Mouse (Mus musculus) monocyte, adult 5-6 weeks (primary cell): Measurements from ENCODE around the gene Rbfox1. TPM values are rescaled to one million over a fixed set of nuclear protein-coding genes. Genes with fewer than 3 reads are reported as not detected.

Source experiments
- ATAC-seq: fragments of 153-309, 156-312 bp; replicated peaks from 2 replicates; pipeline ENCODE4 v1.8.0; 2017; ENCODE audit warnings: mild to moderate bottlenecking; ENCODE audit not compliant: low TSS enrichment, insufficient number of reproducible peaks, severe bottlenecking, poor library complexity, low FRiP score
- total RNA-seq: library from RNA; stranded (forward); fragments of 200-1000, 200-491, 200-594 nt; gene quantifications from 3 replicates; pipeline ENCODE4 v1.2.3, GENCODE M21; 2017

Rbfox1 gene
- total RNA-seq, 1 experiment from 2014 or later, result not detected

DNA sequence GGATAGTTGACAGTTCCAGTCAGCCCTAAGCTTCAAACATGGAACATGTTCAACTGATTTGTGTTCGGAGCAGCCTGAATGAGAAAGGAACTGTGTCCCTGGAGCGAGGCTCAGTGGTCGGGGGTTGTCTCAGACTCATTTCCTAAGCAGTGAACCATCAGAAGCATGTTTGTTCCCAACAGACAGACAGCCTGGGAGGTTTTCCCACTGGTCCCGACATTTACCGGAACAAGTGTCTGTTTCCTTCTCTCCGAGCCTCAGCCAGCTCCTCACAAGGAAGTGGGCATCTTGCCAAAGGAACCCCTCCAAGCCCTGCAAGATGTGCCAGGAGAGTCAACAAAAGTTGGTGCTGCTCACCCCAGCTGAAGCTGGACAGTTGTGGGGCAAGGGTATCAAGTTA lies 1022.4 kb downstream of the Rbfox1 start:
- no peak for ATAC-seq

DNA sequence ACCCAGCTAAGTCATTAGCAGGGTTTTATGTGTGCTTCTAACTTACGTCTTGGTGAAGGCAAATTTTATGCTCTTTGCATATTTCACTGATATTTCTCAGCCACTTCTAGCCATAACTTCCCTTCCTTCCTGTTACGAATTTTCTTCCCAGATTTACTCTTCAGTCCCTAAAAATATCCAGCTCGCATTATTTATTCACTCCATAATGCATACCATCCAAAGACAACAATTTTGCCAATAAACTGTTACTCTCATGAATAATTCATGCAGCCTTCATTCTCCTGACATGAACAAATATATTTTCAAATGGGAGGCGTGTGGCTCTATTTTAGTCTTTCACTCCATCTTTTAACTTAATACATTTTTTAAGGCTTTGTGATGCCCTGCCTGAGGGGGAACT lies 1029.4 kb downstream of the Rbfox1 start:
- no peak for ATAC-seq

DNA sequence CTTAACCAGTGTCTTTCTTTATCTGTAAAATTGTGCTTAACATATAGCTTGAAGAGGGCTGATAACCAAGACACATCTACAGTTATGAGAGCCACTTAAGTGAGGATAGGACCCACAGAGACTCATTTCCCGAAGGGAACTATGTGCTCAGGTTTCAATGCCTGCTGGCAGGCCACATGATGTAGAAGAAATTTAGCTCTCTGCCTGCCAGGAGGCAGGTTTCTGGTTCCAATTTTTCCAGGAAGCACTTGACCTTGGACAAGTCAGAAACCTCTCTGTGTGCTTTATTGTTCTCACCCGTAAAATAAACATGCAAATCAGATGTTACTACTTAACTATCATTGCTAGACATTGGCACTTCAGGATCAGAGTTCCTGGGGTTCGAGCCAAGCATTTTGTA lies 1033.5 kb downstream of the Rbfox1 start:
- no peak for ATAC-seq

DNA sequence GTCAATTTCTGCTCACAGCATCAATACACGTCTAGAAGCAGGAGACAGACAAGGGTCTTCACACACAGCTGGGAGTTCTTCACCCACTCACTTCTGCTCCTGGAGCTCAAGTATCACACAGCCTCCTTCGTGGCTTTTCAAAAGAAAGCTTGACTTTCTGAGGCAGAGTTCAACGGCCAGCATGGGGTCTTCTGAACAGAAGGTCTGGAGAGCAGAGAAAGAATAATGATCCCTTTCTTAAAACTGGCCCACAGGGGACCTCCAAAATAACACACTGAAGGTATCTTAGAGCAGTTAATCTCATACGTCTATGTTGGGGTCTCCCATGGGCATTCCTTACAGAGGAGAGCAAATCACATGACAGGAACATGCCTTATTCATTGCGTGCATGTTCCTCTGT lies 1034.5 kb downstream of the Rbfox1 start:
- ATAC-seq, result no peak

DNA sequence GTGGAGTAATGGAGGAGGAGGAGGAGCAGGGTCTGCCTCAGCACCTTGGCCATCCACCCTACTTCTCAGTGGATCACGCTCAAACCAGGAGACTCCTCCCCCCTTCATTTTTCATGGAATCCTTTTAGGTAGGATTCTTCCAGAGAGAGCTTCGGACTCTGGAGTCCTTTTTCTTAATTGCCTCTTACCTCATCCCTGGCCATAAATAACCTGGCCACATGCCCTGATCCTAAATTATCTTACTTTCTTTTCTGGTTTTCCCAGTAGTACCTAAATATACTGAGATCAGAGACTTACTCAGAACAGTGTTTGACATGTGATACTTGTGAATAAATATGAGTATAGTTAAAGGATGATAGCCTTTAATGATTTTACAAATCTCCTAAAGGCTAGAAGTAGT lies 1042.5 kb downstream of the Rbfox1 start:
- ATAC-seq, result no peak

DNA sequence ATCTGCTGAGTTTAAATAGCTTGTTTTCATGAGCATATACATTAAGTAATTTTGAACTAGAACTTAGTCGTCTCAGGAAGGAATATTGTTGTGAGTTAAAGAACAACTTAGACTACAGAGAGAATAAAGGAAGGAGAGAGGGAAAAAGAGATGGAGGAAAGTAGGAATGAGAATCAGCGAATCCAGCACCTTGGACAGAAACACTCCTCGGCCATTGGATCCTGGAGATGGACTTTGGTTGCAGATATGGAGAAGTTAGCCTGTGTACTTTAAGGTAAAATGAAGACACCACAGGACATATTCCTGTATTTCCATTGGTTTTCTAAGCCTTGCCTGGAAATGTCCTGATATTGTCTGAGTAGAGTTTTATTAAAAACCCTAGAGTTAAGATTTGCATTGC lies 1045.6 kb downstream of the Rbfox1 start:
- no peak for ATAC-seq

DNA sequence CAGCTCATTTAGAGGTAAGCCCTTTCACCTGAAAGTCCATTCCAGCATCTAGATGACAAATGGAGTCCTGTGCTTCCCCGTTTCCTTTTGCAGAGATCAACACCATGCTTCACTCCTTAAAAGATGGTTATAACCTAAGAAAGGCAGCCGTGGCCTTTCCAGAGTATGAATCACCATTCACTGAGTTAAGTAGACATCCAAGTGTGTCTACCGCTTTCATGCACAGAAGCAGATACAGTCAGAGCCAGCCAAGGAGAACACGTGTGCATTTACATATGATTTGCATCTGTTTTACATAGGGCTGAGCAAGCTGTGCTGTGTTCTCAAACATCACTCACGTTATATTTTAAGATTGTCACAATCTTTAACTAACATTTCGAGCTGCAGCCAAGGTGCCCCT lies 1061.0 kb downstream of the Rbfox1 start:
- no peak for ATAC-seq

DNA sequence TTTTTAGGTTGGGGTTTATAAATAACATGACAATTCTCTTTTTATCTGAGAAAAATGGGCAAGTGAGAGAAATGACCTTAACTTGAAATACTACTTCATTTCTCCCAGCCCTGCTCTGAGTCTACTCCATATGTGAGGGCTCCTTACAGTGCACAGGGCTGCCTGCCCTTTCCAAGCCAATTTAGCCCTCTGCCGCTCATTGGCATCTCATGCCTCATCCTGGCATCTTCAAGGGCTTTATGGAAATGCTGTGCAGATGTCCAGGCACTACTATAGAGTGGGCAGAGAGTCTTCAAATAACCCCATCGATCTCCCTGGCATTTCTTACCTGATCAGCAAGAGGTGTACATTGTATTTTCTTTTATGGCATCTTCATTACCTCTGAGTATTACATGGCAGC lies 1064.5 kb downstream of the Rbfox1 start:
- ATAC-seq, result no peak

DNA sequence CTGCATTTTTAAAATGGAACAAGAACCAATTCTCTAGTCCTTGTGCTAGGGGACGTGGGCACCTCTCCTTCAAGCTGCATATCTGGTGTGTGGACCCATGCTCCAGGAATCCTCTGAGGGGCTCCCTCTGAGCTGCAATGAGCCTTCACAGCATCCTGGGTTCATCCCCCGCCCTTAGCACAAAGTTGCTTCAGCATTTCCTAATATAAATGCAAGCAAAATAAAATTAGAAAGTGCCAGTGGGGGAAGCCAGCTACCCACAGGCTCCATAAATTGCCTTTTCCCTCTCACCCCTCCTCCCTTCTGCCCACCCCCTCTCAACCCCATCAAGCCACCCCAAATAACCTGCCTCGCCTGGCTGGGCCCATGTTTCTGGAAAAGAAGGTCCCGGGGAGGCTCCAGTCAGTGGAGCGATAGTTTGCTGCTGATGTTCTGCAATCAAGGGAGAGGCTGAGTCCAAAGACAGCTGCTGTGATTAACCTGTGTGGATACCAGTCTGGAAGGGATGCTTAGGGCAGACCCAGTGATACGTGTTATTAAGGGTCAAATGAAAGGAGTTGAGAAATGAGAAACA lies 1070.0 kb downstream of the Rbfox1 start:
- no peak for ATAC-seq

DNA sequence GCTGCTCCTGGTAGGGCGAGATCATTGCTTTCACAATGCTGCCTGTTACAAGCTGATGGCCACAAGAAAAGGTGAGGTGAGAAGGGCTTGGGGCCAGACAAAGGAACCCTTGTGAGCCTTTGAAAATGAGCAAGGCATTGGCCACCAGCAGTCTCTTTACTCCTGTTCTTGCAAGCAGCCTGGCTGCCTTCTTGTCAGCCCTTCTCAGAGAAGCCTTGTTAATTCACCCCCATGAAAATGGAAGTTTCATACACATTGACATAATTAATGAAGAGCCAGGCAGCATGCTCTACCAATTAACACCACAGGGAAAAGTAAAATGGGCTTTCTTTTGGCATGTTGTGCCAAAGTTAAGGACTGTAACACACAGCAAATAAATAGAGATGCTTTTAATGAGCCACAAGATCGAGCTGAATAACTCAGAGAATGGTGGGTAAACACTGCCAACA lies 1076.8 kb downstream of the Rbfox1 start:
- no peak for ATAC-seq

DNA sequence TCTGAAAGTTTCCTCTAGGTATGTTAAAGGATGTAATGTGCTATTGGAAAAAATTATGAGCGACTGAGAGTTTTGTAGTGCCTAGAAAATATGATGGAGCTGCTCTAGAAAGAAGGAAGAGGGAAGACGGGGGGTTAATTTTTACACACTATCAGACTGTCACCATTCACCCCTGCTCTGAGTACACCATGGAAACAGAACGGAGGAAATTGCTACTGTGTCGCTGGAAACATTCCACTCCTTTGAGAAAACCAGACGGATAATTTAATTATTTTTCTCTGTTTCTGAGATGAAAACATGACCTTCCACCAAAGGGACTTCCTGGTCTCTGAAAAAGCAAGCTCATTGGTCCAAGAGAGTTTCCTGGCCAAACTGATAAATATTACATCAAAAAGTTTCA lies 1077.4 kb downstream of the Rbfox1 start:
- no peak for ATAC-seq

DNA sequence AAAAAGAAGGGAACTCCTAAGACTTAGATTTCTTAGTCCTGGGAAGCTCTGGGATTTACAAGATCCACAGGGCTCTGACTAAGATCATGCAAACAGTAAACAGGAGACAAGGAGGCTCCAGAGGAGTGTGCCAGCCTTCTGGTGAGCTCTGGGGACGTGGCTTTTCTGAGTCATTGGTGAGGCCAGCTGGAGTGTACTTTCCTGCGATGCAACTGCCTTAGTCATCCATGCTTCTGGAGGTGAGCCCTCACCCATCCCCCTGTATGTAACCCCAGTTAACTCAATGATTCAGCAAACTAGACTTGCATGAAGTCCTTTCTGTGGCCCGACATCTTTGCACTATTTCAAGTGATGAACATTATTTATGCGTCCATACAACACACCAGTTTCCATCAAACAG lies 1078.4 kb downstream of the Rbfox1 start:
- ATAC-seq, result no peak

DNA sequence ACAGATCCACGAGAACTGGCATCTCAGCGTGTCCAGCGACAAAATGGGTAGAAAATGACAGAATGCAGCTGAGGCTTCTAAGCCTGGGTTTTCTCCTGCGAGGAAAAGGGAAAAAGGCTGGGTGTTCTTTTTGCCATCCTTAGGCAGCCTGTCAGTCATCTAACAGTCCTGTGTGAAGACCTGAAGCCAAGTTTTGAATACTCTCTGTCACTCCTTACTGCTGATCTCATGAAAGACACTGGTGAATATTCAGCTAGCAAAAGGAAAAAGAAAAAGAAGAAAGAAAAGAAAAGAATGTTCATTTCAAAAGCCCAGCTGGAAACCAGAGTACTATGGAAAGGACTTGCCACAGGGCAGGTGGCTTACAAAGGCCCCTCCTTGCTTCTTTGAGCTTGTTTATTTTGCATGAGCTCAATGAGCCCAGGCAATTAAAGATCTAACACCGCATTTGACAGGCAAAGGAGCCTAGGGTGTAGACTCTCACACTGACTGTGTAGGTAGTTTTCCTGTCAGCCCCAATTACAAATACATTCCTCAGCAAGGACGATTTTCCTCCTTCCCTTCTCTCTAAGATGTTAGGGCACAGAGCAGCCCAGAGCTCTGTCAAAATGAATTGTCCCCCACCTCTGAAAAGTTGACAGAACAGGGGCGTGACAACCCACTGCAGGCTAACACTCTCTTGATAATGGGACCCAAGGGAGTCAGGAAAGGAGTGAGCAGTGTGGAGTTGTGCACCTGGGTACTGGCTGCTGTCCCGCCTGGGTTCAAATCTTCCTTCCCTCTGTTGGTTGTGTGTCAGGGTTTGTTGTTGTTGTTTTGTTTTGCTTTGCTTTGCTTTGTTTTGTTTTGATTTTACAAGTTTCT lies 1079.8 kb downstream of the Rbfox1 start:
- ATAC-seq, result no peak

DNA sequence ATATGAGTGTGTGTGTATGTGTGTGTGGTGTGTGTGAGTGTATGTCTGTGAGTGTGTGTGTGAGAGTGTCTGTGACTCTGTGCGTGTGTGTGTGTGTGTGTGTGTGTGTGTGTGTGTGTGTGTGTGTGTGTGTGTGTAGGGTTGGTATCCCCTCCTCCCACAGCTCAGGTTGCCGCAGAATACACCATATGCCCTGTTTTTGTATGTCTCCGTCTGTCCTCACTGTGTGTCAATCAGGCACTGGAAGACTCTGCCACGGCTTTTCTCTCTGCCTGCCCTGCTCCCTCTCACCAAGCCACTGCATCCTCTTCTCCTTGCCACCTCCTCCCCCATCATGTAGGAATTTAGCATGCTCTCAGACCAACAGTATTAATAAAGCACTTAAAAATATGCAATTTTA lies 1084.8 kb downstream of the Rbfox1 start:
- no peak for ATAC-seq

DNA sequence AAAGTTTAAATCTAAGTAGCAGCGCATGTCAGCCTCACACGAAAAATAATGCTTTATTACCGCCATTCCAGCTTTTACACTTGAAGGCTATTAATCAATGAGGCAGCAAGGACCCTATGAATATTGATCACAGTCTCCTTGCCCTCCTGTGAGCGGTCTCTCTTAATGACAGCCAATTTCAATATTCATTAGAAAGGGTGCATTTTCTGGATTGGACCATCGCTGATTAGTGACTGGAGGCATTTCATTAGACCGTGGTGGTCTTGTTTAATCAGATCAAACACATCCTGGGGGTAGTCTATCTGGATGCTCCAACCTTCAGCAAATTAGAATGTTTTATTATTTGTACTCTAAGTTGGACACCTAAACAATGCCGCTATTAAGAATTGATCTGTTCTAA lies 1091.2 kb downstream of the Rbfox1 start:
- ATAC-seq, result no peak

DNA sequence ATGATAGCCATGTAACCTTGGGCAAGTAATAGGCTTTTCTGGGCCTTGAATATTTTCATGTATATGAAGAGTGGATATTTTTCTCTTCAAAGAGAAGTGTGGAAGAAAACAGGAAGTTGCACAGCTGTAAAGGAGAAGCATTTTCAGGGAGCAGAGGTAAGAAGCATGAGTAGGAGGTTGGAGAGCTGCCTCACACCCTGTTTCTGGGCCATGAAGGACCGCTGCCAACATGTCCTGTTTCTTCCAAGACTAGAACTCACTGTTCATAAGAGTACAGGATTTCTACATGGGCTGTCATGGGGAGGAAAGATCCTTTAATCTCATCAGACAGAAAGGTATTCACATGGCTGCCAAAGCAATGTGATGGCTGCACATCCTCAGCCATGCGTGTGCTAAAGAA lies 1098.8 kb downstream of the Rbfox1 start:
- ATAC-seq, result no peak

DNA sequence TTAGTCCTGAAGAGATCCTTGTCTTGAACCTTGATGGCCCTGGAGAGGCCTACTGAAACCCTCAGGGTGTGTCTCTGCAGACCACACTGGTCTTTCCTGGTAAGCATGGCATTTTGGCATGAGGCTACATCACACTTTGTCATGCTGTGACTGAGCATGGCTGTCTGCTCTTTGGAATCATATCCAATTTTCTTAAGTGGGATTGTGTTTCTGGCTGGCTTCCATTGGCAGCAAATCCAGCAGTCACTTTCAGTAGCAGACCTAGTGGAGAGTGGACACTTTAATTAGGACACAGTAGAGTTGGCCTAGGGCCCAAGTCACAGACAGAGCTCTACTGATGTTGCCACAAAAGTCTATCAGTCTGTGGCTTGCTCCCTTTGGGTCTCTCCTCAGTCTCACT lies 1100.9 kb downstream of the Rbfox1 start:
- no peak for ATAC-seq

DNA sequence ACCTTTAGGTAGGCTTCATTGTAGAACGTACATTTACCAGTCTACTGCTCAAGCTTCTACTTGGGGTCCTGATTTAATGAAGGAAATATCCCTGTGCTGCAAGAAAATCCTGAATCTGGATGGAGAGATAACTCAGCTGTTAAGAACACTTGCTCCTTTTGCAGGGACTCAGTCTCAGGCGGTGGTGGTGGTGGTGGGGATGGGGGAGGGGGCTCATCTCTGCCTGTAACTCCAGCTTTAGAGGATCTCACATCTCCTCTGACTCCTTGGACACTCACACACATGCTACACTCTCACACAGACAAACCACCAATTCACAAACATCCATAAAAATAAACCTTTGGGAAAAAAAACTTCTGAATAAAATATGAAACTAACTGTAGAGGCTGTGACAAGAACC lies 1101.3 kb downstream of the Rbfox1 start:
- ATAC-seq, result no peak

DNA sequence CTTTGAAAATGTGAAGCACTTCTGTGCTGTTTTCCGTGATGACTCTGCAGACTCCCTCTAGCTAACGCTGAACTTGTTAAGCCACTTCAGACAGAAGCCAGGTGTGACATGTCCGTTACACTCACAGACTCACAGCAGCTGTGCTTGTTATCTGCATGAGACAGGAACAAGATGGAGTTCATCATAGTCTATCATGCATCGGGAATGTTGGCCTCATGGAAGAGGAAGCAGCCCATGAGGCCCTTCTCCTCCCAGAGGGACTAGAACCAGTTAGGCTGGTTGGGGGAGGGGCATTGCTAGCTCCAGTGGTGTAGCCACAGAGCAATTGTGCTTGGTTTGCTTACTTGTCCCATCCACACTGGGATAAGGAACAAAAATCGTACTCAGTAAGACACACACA lies 1107.1 kb downstream of the Rbfox1 start:
- no peak for ATAC-seq

DNA sequence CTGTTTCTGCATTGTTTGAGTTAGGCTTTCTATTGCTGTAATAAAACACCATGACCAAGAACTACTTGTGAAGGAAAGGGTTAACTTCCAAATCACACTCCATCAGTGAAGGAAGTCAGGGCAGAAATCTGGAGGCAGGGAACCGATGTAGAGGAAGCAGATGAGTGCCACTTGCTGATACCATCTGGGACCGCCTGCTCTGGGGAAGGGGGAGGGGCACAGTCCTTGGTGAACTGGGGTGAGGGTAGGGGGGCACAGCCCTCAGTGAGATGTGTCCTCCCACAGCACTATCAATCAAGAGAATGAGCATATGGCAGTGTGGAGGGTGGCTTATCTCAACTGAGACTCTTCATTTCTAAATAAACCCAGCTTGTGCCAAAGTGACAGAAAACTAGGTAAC lies 1108.0 kb downstream of the Rbfox1 start:
- no peak for ATAC-seq
